Mouse (Mus musculus) forebrain, embryonic 12.5 days (tissue): ENCODE measurements around the gene Tmem178. TPM values are rescaled to one million over a fixed set of nuclear protein-coding genes. Genes with fewer than 3 reads are reported as not detected.

ENCODE experiments used
- ATAC-seq: fragments of 200-750 bp; cut with Nextera tagmentation; 2 replicates; pipeline ENCODE4 v1.8.0; 2017; ENCODE audit warnings: moderate TSS enrichment; ENCODE audit not compliant: low FRiP score
- H3K27ac ChIP-seq: fragments of 300-500 bp; sonication (generic); 2 replicates; pipeline ENCODE4 v1.5.1; 2016; ENCODE audit warnings: mild to moderate bottlenecking
- H3K27me3 ChIP-seq: fragments of 300-500 bp; sonication (generic); 2 replicates; pipeline ENCODE4 v1.6.1; 2016; ENCODE audit warnings: mild to moderate bottlenecking
- H3K36me3 ChIP-seq: fragments of 300-500 bp; sonication (generic); replicated peaks from 2 replicates; pipeline ENCODE4 v1.6.1; 2016; ENCODE audit warnings: mild to moderate bottlenecking
- H3K4me1 ChIP-seq: fragments of 300-500 bp; sonication (generic); 2 replicates; pipeline ENCODE4 v1.6.1; 2016
- H3K4me2 ChIP-seq: fragments of 300-500 bp; sonication (generic); 2 replicates; pipeline ENCODE4 v1.6.1; 2016; ENCODE audit warnings: mild to moderate bottlenecking, moderate library complexity
- H3K4me3 ChIP-seq: fragments of 300-500 bp; sonication (generic); replicated peaks from 2 replicates; pipeline ENCODE4 v1.5.1; 2016; ENCODE audit warnings: mild to moderate bottlenecking
- H3K9ac ChIP-seq: fragments of 300-500 bp; sonication (generic); 2 replicates; pipeline ENCODE4 v1.6.1; 2016; ENCODE audit warnings: mild to moderate bottlenecking
- H3K9me3 ChIP-seq: fragments of 300-500 bp; sonication (generic); 2 replicates; pipeline ENCODE4 v1.6.1; 2016
- WGBS: fragments of 180-500 bp; shearing (Covaris S2); methylation state at CpG from one replicate; pipeline ENCODE4 v1.1.7; 2016; 5-methylcytosine and 5-hydroxymethylcytosine counted together
- polyA plus RNA-seq: library from polyadenylated mRNA; unstranded; fragments of >200 nt; fragmentation: Nextera tagmentation; extraction: Ambion mirVana; gene quantifications from 2 replicates; pipeline ENCODE4 v1.2.1, GENCODE M21; 2016

The Tmem178 gene
- polyA plus RNA-seq, 1 experiment from 2014 or later, result 24.1 TPM

- H3K27ac ChIP-seq, result no peak overlapping the region
- no peak for ATAC-seq
- H3K4me1 ChIP-seq, result no peaks in the 10 kb centered on the region
- WGBS, result 90% methylated on average over 2 of the region's 2 CpGs
- H3K36me3 ChIP-seq, result peaks cover 39% of the 10 kb centered on the region
- no peak overlapping the region for H3K4me2 ChIP-seq
- H3K27me3 ChIP-seq, result no peaks in the 10 kb centered on the region
- no peaks in the 10 kb centered on the region for H3K9me3 ChIP-seq
- no peak overlapping the region for H3K9ac ChIP-seq
- H3K4me3 ChIP-seq, result no peak overlapping the region
Observed at GRCm38 (mm10) chr17:81041662-81042061, 97.2 kb downstream of the Tmem178 start.

- Histone ChIP-seq H3K27ac (no peak overlapping the region), H3K4me3 (no peak overlapping the region), H3K4me1 (no peaks in the 10 kb centered on the region), H3K27me3 (no peaks in the 10 kb centered on the region), H3K9ac (no peak overlapping the region), H3K9me3 (no peaks in the 10 kb centered on the region), H3K4me2 (no peak overlapping the region), H3K36me3 (peaks cover 27% of the 10 kb centered on the region; the same call in 1 of the 2 replicates)
- 73% methylated on average over 3 of the region's 3 CpGs for WGBS
- ATAC-seq, result no peak
Observed at GRCm38 (mm10) chr17:81044356-81044755, 99.9 kb downstream of the Tmem178 start.

GRCm38 (mm10) chr17:81045115-81045514 lies 100.7 kb downstream of the Tmem178 start:
- H3K4me3 ChIP-seq, result no peak overlapping the region
- ATAC-seq, result no peak
- H3K9me3 ChIP-seq, result no peaks in the 10 kb centered on the region
- no peaks in the 10 kb centered on the region for H3K4me1 ChIP-seq
- no peaks in the 10 kb centered on the region for H3K27me3 ChIP-seq
- H3K27ac ChIP-seq, result no peak overlapping the region
- H3K9ac ChIP-seq, result no peak overlapping the region
- peaks cover 22% of the 10 kb centered on the region; the same call in 1 of the 2 replicates for H3K36me3 ChIP-seq
- WGBS, result 97% methylated on average over 6 of the region's 6 CpGs
- no peak overlapping the region for H3K4me2 ChIP-seq

- WGBS, result 92% methylated on average over 9 of the region's 9 CpGs
- Histone ChIP-seq H3K9me3 (no peaks in the 10 kb centered on the region), H3K4me1 (no peaks in the 10 kb centered on the region), H3K4me2 (no peak overlapping the region), H3K36me3 (peaks cover 25% of the 10 kb centered on the region; the same call in 1 of the 2 replicates), H3K27ac (no peak overlapping the region), H3K27me3 (no peaks in the 10 kb centered on the region), H3K4me3 (no peak overlapping the region), H3K9ac (no peak overlapping the region)
- ATAC-seq, result no peak
Observed at GRCm38 (mm10) chr17:81045525-81046150, 101.2 kb downstream of the Tmem178 start.

GRCm38 (mm10) chr17:81047930-81048564 lies 103.6 kb downstream of the Tmem178 start:
- Histone ChIP-seq H3K4me2 (no peak overlapping the region), H3K9ac (no peak overlapping the region), H3K9me3 (no peaks in the 10 kb centered on the region), H3K36me3 (peaks cover 26% of the 10 kb centered on the region; the same call in 1 of the 2 replicates), H3K4me3 (no peak overlapping the region), H3K27ac (no peak overlapping the region), H3K27me3 (no peaks in the 10 kb centered on the region), H3K4me1 (no peaks in the 10 kb centered on the region)
- ATAC-seq, result no peak
- 88% methylated on average over 7 of the region's 7 CpGs for WGBS

Other genes with a start within 250 kb of the Tmem178 start
- gene Map4k3, start 216.1 kb upstream of the Tmem178 start, polyA plus RNA-seq, result 29.4 and 34.1 TPM in 2 replicates
- 15.0 and 15.5 TPM in 2 replicates for gene Thumpd2, start 120.5 kb downstream of the Tmem178 start, polyA plus RNA-seq